Mouse (Mus musculus) midbrain, embryonic 11.5 days (tissue): ENCODE measurements at regions not wholly inside any gene's neighbourhood (a gene's known extent, or its start where the extent isn't known, plus 50 kb on each side); places are given as distances from the start of the nearest gene placed in this dataset.

Source experiments
- ATAC-seq: fragments of 200-750 bp; cut with Nextera tagmentation; 2 replicates; pipeline ENCODE4 v1.8.0; 2017; ENCODE audit warnings: moderate TSS enrichment, moderate library complexity; ENCODE audit not compliant: low FRiP score
- DNase-seq: peaks from one replicate; pipeline ENCODE4 v3.0.0; 2015; ENCODE audit warnings: low spot score; ENCODE audit errors: missing footprints
- H3K27ac ChIP-seq: fragments of 300-500 bp; sonication (generic); 2 replicates; pipeline ENCODE4 v1.5.1; 2014; ENCODE audit warnings: low read depth, low read length
- H3K27me3 ChIP-seq: fragments of 300-500 bp; sonication (generic); 2 replicates; pipeline ENCODE4 v1.6.1; 2014; ENCODE audit warnings: mild to moderate bottlenecking, low read length, moderate library complexity, mixed read lengths; ENCODE audit not compliant: control insufficient read depth, insufficient read depth
- H3K36me3 ChIP-seq: fragments of 300-500 bp; sonication (generic); 2 replicates; pipeline ENCODE4 v1.6.1; 2014; ENCODE audit warnings: mild to moderate bottlenecking, low read length, moderate library complexity, mixed read lengths; ENCODE audit not compliant: control insufficient read depth, insufficient read depth
- H3K4me1 ChIP-seq: fragments of 300-500 bp; sonication (generic); 2 replicates; pipeline ENCODE4 v1.6.1; 2014; ENCODE audit warnings: low read length; ENCODE audit not compliant: control insufficient read depth, insufficient read depth
- H3K4me2 ChIP-seq: fragments of 300-500 bp; sonication (generic); 2 replicates; pipeline ENCODE4 v1.6.1; 2014; ENCODE audit warnings: mild to moderate bottlenecking, moderate library complexity
- H3K4me3 ChIP-seq: fragments of 300-500 bp; sonication (generic); 2 replicates; pipeline ENCODE4 v1.5.1; 2014; ENCODE audit warnings: low read depth, low read length
- H3K9ac ChIP-seq: fragments of 300-500 bp; sonication (generic); 2 replicates; pipeline ENCODE4 v1.6.1; 2014; ENCODE audit warnings: low read length
- H3K9me3 ChIP-seq: fragments of 300-500 bp; sonication (generic); 2 replicates; pipeline ENCODE4 v1.6.1; 2016; ENCODE audit warnings: low read length; ENCODE audit not compliant: control insufficient read depth
- WGBS: fragments of 180-500 bp; shearing (Covaris S2); extraction: QIAGEN DNeasy Blood & Tissue Kit; methylation state at CpG from one replicate; pipeline ENCODE4 v1.1.7; 2014; 5-methylcytosine and 5-hydroxymethylcytosine counted together

GRCm38 (mm10) chr4:87501791-87502190, 271.5 kb upstream of the Slc24a2 start:
- Histone ChIP-seq H3K36me3 (no peaks in the 10 kb centered on the region), H3K4me2 (no peak overlapping the region), H3K9ac (no peak overlapping the region), H3K4me3 (no peak overlapping the region), H3K9me3 (no peaks in the 10 kb centered on the region), H3K27me3 (no peaks in the 10 kb centered on the region), H3K4me1 (no peaks in the 10 kb centered on the region), H3K27ac (no peak overlapping the region)
- no peak for ATAC-seq
- 92% methylated on average over 4 of the region's 4 CpGs for WGBS
- no peak for DNase-seq

- H3K4me3 ChIP-seq = no peak overlapping the region
- DNase-seq = no peak
- no peak for ATAC-seq
- WGBS = 81% methylated on average over 2 of the region's 2 CpGs
- H3K9ac ChIP-seq = no peak overlapping the region
- H3K9me3 ChIP-seq = no peaks in the 10 kb centered on the region
- no peak overlapping the region for H3K4me2 ChIP-seq
- no peaks in the 10 kb centered on the region for H3K27me3 ChIP-seq
- H3K27ac ChIP-seq = no peak overlapping the region
- H3K4me1 ChIP-seq = no peaks in the 10 kb centered on the region
- no peaks in the 10 kb centered on the region for H3K36me3 ChIP-seq
These were observed 270.2 kb upstream of the Slc24a2 start for GRCm38 (mm10) chr4:87500441-87500840.

GRCm38 (mm10) chr4:87487798-87488197, 257.5 kb upstream of the Slc24a2 start:
- no peaks in the 10 kb centered on the region for H3K4me1 ChIP-seq
- no peaks in the 10 kb centered on the region for H3K9me3 ChIP-seq
- no peak overlapping the region for H3K9ac ChIP-seq
- H3K4me2 ChIP-seq = no peak overlapping the region
- H3K27me3 ChIP-seq = no peaks in the 10 kb centered on the region
- 86% methylated on average over 3 of the region's 3 CpGs for WGBS
- no peak for ATAC-seq
- no peaks in the 10 kb centered on the region for H3K36me3 ChIP-seq
- H3K4me3 ChIP-seq = no peak overlapping the region
- DNase-seq = no peak
- no peak overlapping the region for H3K27ac ChIP-seq

- Histone ChIP-seq H3K4me3 (no peak overlapping the region), H3K4me2 (no peak overlapping the region), H3K4me1 (no peaks in the 10 kb centered on the region), H3K9ac (no peak overlapping the region), H3K27ac (no peak overlapping the region), H3K9me3 (no peaks in the 10 kb centered on the region), H3K27me3 (no peaks in the 10 kb centered on the region), H3K36me3 (no peaks in the 10 kb centered on the region)
- 79% methylated on average over 1 of the region's 1 CpGs for WGBS
- DNase-seq (no peak), ATAC-seq (no peak)
These were observed 245.3 kb upstream of the Slc24a2 start for GRCm38 (mm10) chr4:87475537-87475936.

- Histone ChIP-seq H3K4me1 (no peaks in the 10 kb centered on the region), H3K4me2 (no peak overlapping the region), H3K27ac (no peak overlapping the region), H3K9me3 (no peaks in the 10 kb centered on the region), H3K9ac (no peak overlapping the region), H3K27me3 (no peaks in the 10 kb centered on the region), H3K4me3 (no peak overlapping the region), H3K36me3 (no peaks in the 10 kb centered on the region)
- ATAC-seq (no peak), DNase-seq (no peak)
- WGBS = 90% methylated on average over 16 of the region's 16 CpGs
These were observed 243.2 kb upstream of the Slc24a2 start for GRCm38 (mm10) chr4:87473331-87474039.

- Histone ChIP-seq H3K27ac (no peak overlapping the region), H3K9me3 (no peaks in the 10 kb centered on the region), H3K4me1 (no peaks in the 10 kb centered on the region), H3K9ac (no peak overlapping the region), H3K4me2 (no peak overlapping the region), H3K27me3 (no peaks in the 10 kb centered on the region), H3K4me3 (no peak overlapping the region), H3K36me3 (no peaks in the 10 kb centered on the region)
- WGBS = 54% methylated on average over 1 of the region's 1 CpGs
- no peak for ATAC-seq
- no peak for DNase-seq
These were observed 242.5 kb upstream of the Slc24a2 start for GRCm38 (mm10) chr4:87472787-87473186.

- no peaks in the 10 kb centered on the region for H3K4me1 ChIP-seq
- no peak overlapping the region for H3K4me3 ChIP-seq
- DNase-seq = no peak
- H3K9ac ChIP-seq = no peak overlapping the region
- ATAC-seq = no peak
- no peak overlapping the region for H3K27ac ChIP-seq
- H3K4me2 ChIP-seq = no peak overlapping the region
- H3K9me3 ChIP-seq = no peaks in the 10 kb centered on the region
- no peaks in the 10 kb centered on the region for H3K36me3 ChIP-seq
- H3K27me3 ChIP-seq = no peaks in the 10 kb centered on the region
- 69% methylated on average over 5 of the region's 5 CpGs for WGBS
These were observed 241.1 kb upstream of the Slc24a2 start for GRCm38 (mm10) chr4:87471385-87471784.

- no peak for ATAC-seq
- DNase-seq = no peak
- no peak overlapping the region for H3K4me3 ChIP-seq
- H3K4me2 ChIP-seq = no peak overlapping the region
- H3K27ac ChIP-seq = no peak overlapping the region
- no peaks in the 10 kb centered on the region for H3K9me3 ChIP-seq
- no peaks in the 10 kb centered on the region for H3K36me3 ChIP-seq
- H3K9ac ChIP-seq = no peak overlapping the region
- H3K4me1 ChIP-seq = no peaks in the 10 kb centered on the region
- no peaks in the 10 kb centered on the region for H3K27me3 ChIP-seq
These were observed 237.3 kb upstream of the Slc24a2 start for GRCm38 (mm10) chr4:87467600-87467999.

GRCm38 (mm10) chr4:87467018-87467417, 236.7 kb upstream of the Slc24a2 start:
- Histone ChIP-seq H3K9ac (no peak overlapping the region), H3K27me3 (no peaks in the 10 kb centered on the region), H3K4me1 (no peaks in the 10 kb centered on the region), H3K9me3 (no peaks in the 10 kb centered on the region), H3K4me2 (no peak overlapping the region), H3K36me3 (no peaks in the 10 kb centered on the region), H3K27ac (no peak overlapping the region), H3K4me3 (no peak overlapping the region)
- WGBS = 90% methylated on average over 8 of the region's 8 CpGs
- ATAC-seq (no peak), DNase-seq (no peak)
